Mouse (Mus musculus): ENCODE measurements around the gene Zfp655.
"Not testable (repeated sequence)": the region's sequence is repeated elsewhere in the genome, so short reads cannot be mapped to it uniquely, and the experiment has no call there.

Zfp655 gene

DNA sequence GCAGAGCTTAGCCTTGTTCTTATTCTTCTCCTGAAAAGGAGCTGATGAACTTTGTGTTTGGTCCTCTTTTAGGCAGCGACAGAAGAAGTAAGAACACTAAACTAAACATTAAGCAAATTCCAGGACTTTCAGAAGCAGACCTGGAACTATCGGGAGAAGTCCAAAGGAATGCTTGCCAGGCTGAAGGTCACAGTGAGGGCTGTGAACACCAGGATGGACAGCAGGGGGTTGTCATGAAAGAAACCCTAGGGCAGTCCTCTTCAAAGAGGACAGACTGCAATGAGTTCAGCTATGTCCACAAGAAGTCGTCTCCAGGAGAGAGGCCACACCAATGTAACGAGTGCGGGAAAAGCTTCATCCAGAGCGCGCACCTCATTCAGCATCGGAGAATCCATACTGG lies 11.5 kb upstream of the Zfp655 start:
- DNase-seq (ENCODE audit: extremely low read depth, low read depth, low spot score) = no peak

DNA sequence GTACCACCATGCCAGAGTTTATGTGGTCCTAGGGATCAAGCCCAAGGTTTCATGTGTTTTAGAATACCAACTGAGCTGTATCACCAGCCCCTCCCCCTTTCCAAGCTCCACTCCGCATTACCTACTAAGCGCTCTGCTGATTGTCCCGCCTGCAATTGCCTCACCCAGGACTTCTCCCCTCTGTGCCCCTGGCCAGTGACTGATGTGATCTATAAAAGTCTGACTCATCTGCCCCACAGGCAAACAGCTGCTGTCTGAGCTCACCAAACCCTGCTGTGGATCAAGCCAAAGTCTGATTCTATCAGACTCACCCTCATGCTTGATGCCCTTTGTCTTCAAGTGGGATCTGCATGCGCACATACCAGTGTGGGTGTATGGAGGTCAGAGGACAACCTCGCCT lies 8.7 kb upstream of the Zfp655 start:
- DNase-seq (ENCODE audit: extremely low read depth, low read depth, low spot score) = peak; percentile 49

- no peak for DNase-seq (ENCODE audit: extremely low read depth, low read depth, low spot score)
Measured at GRCm38 (mm10) chr5:145223395-145223794, 8.1 kb upstream of the Zfp655 start.

- no peak for DNase-seq (ENCODE audit: extremely low read depth, low read depth, low spot score)
Measured at GRCm38 (mm10) chr5:145226453-145226852, 5.1 kb upstream of the Zfp655 start.

DNA sequence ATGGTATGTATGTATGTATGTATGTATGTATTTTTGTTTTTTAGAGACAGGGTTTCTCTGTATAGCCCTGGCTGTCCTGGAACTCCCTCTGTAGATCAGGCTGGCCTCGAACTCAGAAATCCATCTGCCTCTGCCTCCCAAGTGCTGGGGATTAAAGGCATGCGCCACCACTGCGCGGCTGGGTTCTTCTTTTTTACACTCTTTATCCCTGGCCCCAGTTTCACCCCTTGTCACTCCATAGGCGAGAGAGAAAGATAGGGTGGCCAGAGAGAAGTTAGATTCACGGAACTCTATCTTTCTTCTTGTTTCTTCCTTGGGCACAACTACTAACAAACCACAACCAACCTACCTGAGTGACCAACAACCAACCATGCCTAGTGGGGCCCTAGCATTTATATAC lies 2.2 kb upstream of the Zfp655 start:
- DNase-seq (ENCODE audit: extremely low read depth, low read depth, low spot score) = not testable (repeated sequence)

DNA sequence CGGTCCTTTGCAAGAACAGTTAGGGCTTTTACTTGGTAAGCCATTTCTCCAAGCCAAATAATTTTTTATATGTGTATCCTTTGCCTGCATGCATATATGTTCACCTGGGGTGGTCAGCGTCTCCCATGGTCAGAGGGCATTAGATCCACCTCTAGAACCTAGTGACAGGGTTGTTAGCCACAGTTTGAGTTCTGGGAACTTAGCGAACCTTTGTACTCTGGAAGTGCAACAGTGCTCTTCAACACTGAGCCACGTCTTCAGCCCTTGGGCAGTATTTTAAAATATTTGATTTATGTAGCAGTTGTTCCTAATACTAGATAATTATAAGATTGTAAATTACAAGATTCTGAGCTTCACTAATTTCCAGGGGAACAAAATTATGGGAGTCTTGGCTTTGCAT lies 874 bp upstream of the Zfp655 start:
- DNase-seq (ENCODE audit: extremely low read depth, low read depth, low spot score) = no peak

GRCm38 (mm10) chr5:145231893-145232411 lies 437 bp downstream of the Zfp655 start:
- peak; percentile 47 for DNase-seq (ENCODE audit: extremely low read depth, low read depth, low spot score)

GRCm38 (mm10) chr5:145234636-145235035 lies 3.1 kb downstream of the Zfp655 start:
- no peak for DNase-seq (ENCODE audit: extremely low read depth, low read depth, low spot score)

DNA sequence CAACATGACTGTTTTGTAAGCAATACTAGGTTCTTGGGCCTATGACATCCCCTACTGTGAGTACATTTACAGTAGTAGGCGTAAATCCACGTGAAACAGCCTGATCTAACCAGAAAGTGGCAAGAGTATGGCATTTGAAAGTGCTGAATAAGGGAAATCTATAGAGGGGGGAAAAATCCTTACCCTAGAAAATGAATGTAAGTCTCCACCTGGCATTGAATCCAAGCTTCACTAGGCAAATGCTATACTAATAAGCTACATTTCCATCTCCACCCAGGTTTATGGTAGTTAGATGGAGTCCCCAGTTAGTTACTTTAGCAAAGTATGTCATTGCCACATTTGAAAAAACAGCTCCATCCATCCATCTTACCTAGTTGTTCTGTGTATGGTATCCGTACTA lies 18.0 kb downstream of the Zfp655 start:
- DNase-seq (ENCODE audit: extremely low read depth, low read depth, low spot score) = no peak

GRCm38 (mm10) chr5:145273568-145273967 lies 42.1 kb downstream of the Zfp655 start:
- not testable (repeated sequence) for DNase-seq (ENCODE audit: extremely low read depth, low read depth, low spot score)

DNA sequence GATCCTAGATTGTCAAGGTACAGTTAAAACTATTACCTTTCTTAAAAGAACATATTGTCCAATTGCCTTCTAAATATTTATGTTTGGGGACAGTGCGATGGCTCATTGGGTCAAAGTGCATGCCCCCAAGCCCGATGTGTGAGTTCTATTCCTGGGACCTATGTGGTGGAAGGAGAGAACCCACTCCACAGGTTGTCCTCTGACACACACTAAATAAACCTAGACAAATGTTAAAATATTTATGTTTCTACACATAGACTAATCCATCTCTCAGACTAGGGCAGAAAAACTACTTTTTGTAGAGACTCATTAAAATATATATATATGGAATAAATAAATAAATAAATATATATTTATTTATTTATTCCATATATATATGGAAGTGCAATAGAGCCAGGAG lies 48.4 kb downstream of the Zfp655 start:
- no peak for DNase-seq (ENCODE audit: extremely low read depth, low read depth, low spot score)

GRCm38 (mm10) chr5:145280371-145281143 lies 49.0 kb downstream of the Zfp655 start, which contains the start of gene Zscan25:
TSS of gene Zscan25 (plus strand) at chr5:145280500.
- peak; percentile 34 for DNase-seq (ENCODE audit: extremely low read depth, low read depth, low spot score)

- no peak for DNase-seq (ENCODE audit: extremely low read depth, low read depth, low spot score)
Measured at GRCm38 (mm10) chr5:145288382-145288781, 56.9 kb downstream of the Zfp655 start.

- no peak for DNase-seq (ENCODE audit: extremely low read depth, low read depth, low spot score)
Measured at GRCm38 (mm10) chr5:145290697-145291096, 59.2 kb downstream of the Zfp655 start.

- DNase-seq (ENCODE audit: extremely low read depth, low read depth, low spot score) = no peak
Measured at GRCm38 (mm10) chr5:145292398-145292797, 60.9 kb downstream of the Zfp655 start.
